Mouse (Mus musculus): Measurements from ENCODE around the gene Stx19. TPM values are rescaled to one million over a fixed set of nuclear protein-coding genes. Genes with fewer than 3 reads are reported as not detected.

Stx19 gene
- polyA plus RNA-seq, 1 experiment from 2014 or later = 0.71 TPM

DNA sequence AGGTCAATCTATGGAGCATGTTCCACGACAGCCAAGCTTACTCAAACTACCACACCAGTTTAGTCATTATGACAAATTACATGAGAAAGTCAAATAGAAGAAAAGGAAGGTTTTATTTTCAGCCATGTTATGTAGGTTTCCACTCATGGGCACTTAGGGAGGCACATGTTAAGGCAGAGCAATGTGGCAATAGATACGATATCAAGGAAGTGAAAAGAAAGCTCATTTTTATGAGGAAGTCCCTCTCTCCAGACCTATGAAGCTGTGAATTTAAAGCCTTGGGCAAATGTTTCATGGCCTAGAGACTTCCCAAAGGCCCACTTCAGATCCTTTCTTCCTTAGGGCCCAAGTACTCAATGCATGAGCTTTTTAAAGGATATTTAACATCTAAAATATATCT, 43.0 kb downstream of the Stx19 start:
- no peak overlapping the region for H3K4me2 ChIP-seq (ENCODE audit: low read length)
- H3K27me3 ChIP-seq (replicated peaks; ENCODE audit: control insufficient read depth, insufficient read depth, low read length) = no peaks in the 10 kb centered on the region
- H3K4me3 ChIP-seq (replicated peaks; ENCODE audit: low read length) = no peak overlapping the region
- peaks cover 9% of the 10 kb centered on the region for H3K4me1 ChIP-seq (replicated peaks; ENCODE audit: control insufficient read depth, insufficient read depth, low read length)
- no peaks in the 10 kb centered on the region for H3K36me3 ChIP-seq (ENCODE audit: control insufficient read depth, insufficient read depth)
- no peak for ATAC-seq
- H3K9me3 ChIP-seq (ENCODE audit: control insufficient read depth, low read length) = no peaks in the 10 kb centered on the region
- WGBS = 94% methylated on average over 2 of the region's 2 CpGs
- no peak overlapping the region for H3K9ac ChIP-seq (replicated peaks; ENCODE audit: low read depth, low read length)
- H3K27ac ChIP-seq (ENCODE audit: low read length) = no peak overlapping the region

DNA sequence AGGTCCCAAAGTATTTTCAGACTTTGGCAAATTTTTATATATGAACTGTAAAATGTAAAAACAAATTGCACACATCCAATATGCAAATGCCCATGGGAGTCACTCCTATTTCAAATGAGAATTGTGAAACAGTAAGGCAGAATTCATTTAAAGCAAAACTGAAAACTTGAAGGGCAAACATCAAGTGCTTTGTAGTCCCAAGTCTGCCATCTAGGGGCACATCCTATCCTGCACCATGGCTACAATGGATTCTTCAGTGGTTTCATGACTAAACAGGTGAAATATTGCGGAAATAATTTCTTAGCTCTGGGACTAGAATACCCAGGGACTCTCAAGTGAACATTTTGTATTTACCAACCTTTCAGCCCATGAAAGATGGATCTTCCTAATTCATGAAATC, 43.5 kb downstream of the Stx19 start:
- Histone ChIP-seq H3K4me1 (replicated peaks; ENCODE audit: control insufficient read depth, insufficient read depth, low read length) (peaks cover 9% of the 10 kb centered on the region), H3K9ac (replicated peaks; ENCODE audit: low read depth, low read length) (no peak overlapping the region), H3K4me2 (ENCODE audit: low read length) (no peak overlapping the region), H3K27ac (ENCODE audit: low read length) (no peak overlapping the region), H3K9me3 (ENCODE audit: control insufficient read depth, low read length) (no peaks in the 10 kb centered on the region), H3K4me3 (replicated peaks; ENCODE audit: low read length) (no peak overlapping the region), H3K27me3 (replicated peaks; ENCODE audit: control insufficient read depth, insufficient read depth, low read length) (no peaks in the 10 kb centered on the region), H3K36me3 (ENCODE audit: control insufficient read depth, insufficient read depth) (no peaks in the 10 kb centered on the region)
- ATAC-seq = no peak
- WGBS = 96% methylated on average over 1 of the region's 1 CpGs

DNA sequence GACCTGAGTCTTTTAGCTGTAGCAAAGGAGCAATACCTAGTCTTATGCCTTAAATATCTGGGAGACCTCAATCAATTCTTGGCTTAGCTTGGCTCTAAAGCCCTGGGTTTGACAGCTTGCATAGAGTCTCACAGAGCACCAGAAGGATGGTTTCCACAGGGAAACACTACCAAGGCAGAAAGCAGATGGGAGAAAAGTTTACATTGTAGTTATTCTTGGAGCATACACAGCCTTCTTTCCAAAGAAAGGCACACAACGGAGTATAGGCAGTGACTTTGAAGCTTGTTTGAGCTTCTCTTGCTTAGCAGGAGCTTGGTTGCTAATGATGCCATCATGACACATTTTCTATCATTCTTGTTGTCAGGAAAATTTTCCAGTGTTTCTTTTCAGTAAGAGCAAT, 45.7 kb downstream of the Stx19 start:
- no peak overlapping the region for H3K27ac ChIP-seq (ENCODE audit: low read length)
- H3K27me3 ChIP-seq (replicated peaks; ENCODE audit: control insufficient read depth, insufficient read depth, low read length) = no peaks in the 10 kb centered on the region
- no peaks in the 10 kb centered on the region for H3K9me3 ChIP-seq (ENCODE audit: control insufficient read depth, low read length)
- H3K4me3 ChIP-seq (replicated peaks; ENCODE audit: low read length) = no peak overlapping the region
- no peak overlapping the region for H3K4me2 ChIP-seq (ENCODE audit: low read length)
- H3K36me3 ChIP-seq (ENCODE audit: control insufficient read depth, insufficient read depth) = no peaks in the 10 kb centered on the region
- H3K9ac ChIP-seq (replicated peaks; ENCODE audit: low read depth, low read length) = no peak overlapping the region
- ATAC-seq = no peak
- 74% methylated on average over 1 of the region's 1 CpGs for WGBS
- no peaks in the 10 kb centered on the region for H3K4me1 ChIP-seq (replicated peaks; ENCODE audit: control insufficient read depth, insufficient read depth, low read length)

DNA sequence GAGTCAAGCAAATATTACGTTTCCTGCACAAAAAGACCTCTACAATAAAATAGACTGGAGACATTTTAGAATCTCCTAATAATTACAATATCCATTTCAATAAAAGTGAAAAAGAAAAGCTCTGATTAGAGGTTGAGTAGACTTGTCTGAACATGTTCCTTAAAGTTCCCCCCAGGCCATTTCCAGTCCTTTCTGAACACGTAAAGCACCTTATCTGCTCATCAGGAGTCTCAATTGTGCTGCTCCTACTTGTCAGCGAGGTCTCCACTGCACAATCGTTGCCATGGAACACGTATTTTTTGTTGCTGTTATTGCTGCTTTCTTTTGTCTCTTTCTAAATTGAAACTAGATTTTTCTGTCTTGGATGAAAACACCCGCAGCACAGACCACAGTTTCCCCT, 47.0 kb downstream of the Stx19 start:
- ATAC-seq = no peak
- H3K36me3 ChIP-seq (ENCODE audit: control insufficient read depth, insufficient read depth) = no peaks in the 10 kb centered on the region
- no peaks in the 10 kb centered on the region for H3K27me3 ChIP-seq (replicated peaks; ENCODE audit: control insufficient read depth, insufficient read depth, low read length)
- 63% methylated on average over 6 of the region's 6 CpGs for WGBS
- no peak overlapping the region for H3K27ac ChIP-seq (ENCODE audit: low read length)
- no peak overlapping the region for H3K4me2 ChIP-seq (ENCODE audit: low read length)
- no peak overlapping the region for H3K4me3 ChIP-seq (replicated peaks; ENCODE audit: low read length)
- H3K9ac ChIP-seq (replicated peaks; ENCODE audit: low read depth, low read length) = no peak overlapping the region
- no peaks in the 10 kb centered on the region for H3K9me3 ChIP-seq (ENCODE audit: control insufficient read depth, low read length)
- H3K4me1 ChIP-seq (replicated peaks; ENCODE audit: control insufficient read depth, insufficient read depth, low read length) = no peaks in the 10 kb centered on the region

DNA sequence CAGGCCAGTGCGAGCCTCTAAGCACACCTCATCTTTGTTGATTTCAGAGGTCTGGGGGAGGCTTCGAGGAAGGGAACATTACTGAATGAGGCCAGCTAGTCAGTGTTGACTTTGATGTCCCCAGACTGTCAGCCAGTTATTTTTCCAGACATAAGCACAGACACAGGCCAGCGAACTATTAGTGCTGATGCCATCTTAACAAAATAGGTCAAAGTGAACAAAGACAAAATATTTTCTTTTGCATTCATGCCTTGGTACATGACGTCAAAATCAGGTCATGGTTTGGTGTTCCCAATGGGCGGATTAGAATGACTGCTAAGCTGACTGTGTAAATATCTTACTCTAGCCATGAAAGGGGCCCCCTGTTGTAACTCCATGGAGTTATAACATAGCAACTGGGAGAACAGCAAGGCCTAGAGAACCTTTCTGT, 58.2 kb downstream of the Stx19 start:
- H3K4me3 ChIP-seq (replicated peaks; ENCODE audit: low read length) = no peak overlapping the region
- no peak overlapping the region for H3K4me2 ChIP-seq (ENCODE audit: low read length)
- no peak overlapping the region for H3K27ac ChIP-seq (ENCODE audit: low read length)
- no peaks in the 10 kb centered on the region for H3K36me3 ChIP-seq (ENCODE audit: control insufficient read depth, insufficient read depth)
- no peaks in the 10 kb centered on the region for H3K27me3 ChIP-seq (replicated peaks; ENCODE audit: control insufficient read depth, insufficient read depth, low read length)
- H3K4me1 ChIP-seq (replicated peaks; ENCODE audit: control insufficient read depth, insufficient read depth, low read length) = no peaks in the 10 kb centered on the region
- no peak for ATAC-seq
- 77% methylated on average over 5 of the region's 5 CpGs for WGBS
- no peak overlapping the region for H3K9ac ChIP-seq (replicated peaks; ENCODE audit: low read depth, low read length)
- no peaks in the 10 kb centered on the region for H3K9me3 ChIP-seq (ENCODE audit: control insufficient read depth, low read length)

DNA sequence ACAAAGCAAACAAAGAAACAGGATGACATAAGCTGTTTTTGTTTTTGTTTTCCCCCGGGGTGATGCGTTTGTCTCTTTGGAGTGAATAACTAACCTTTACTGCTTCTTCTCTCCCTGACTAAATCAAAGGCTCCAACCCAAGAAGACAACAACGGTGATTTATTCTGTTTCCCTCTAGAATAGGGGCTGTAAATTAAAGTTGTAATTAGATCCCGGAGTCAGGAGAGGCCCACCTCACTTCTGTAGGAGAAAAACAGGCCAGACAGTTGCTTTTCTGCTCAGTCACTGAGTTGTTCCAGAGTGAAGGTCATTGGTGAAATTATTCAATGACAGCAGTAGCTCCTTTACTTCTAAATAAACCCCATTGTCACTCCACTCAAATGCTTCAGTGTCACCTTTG, 58.7 kb downstream of the Stx19 start:
- H3K4me1 ChIP-seq (replicated peaks; ENCODE audit: control insufficient read depth, insufficient read depth, low read length) = no peaks in the 10 kb centered on the region
- WGBS = 50% methylated on average over 4 of the region's 4 CpGs
- H3K4me3 ChIP-seq (replicated peaks; ENCODE audit: low read length) = no peak overlapping the region
- H3K9ac ChIP-seq (replicated peaks; ENCODE audit: low read depth, low read length) = no peak overlapping the region
- H3K36me3 ChIP-seq (ENCODE audit: control insufficient read depth, insufficient read depth) = no peaks in the 10 kb centered on the region
- H3K27me3 ChIP-seq (replicated peaks; ENCODE audit: control insufficient read depth, insufficient read depth, low read length) = no peaks in the 10 kb centered on the region
- H3K27ac ChIP-seq (ENCODE audit: low read length) = no peak overlapping the region
- ATAC-seq = no peak
- no peak overlapping the region for H3K4me2 ChIP-seq (ENCODE audit: low read length)
- no peaks in the 10 kb centered on the region for H3K9me3 ChIP-seq (ENCODE audit: control insufficient read depth, low read length)

Small RNA genes within 50 kb of the gene (microRNA-seq; reads per million reads assigned to microRNA genes)
- not detected for gene Gm25986

Other genes starting within 250 kb of the Stx19 start
- gene Nsun3, start 27.9 kb upstream of the Stx19 start, polyA plus RNA-seq (2015; fragmentation: Nextera tagmentation; extraction: Ambion mirVana) = 11.2 and 11.9 TPM in 2 replicates
- gene Arl13b, start 32.4 kb downstream of the Stx19 start, polyA plus RNA-seq (2015; fragmentation: Nextera tagmentation; extraction: Ambion mirVana) = 22.1 and 28.1 TPM in 2 replicates
- 8.7 and 10.9 TPM in 2 replicates for gene Pros1, start 39.6 kb downstream of the Stx19 start, polyA plus RNA-seq (2015; fragmentation: Nextera tagmentation; extraction: Ambion mirVana)